Mouse (Mus musculus): ENCODE measurements around the gene Prrx2. TPM values are rescaled to one million over a fixed set of nuclear protein-coding genes. Genes with fewer than 3 reads are reported as not detected.

The Prrx2 gene
- polyA plus RNA-seq, 1 experiment = not detected

DNA sequence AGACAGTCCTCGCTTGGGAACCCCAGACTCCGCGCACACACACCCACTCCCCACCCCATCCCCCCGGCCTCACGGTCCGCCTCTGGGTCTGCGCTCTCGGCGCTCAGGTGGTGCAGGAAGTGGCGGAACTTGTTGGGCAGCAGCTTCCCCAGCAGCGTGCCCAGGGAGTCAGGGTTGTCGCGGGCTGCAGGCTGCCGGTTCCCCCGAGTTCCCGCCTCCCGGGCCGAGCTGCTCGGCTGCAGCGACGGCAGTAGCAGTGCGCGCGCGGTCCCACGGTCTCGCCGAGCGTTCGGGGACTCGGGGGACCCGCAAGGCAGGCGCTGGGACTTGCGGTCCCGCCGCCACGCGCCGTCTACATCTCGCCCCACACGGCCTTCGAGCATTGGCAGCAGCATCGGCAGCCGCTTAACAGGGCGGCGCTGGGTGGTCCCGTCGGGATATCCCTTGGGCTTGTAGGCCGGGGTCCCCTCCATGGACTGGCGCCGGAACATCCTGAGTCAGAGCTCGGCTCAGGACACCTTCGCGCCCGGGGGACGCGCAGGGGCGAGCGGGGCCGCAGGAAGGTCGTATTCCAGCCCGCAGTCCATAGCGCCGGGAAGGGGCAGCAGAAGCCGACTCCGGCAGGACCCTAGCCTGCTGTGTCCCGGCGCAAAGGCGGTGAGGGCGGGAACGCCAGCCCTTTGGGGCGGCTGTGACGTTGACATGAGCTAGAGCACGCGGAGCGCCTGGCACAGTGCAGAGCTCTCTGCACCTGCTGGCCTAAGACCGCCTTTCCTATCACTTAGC is 33.5 kb upstream of the Prrx2 start:
- Histone ChIP-seq H3K4me1 (peaks cover 38% of the 10 kb centered on the region), H3K36me3 (replicated peaks; ENCODE audit: low read length) (no peaks in the 10 kb centered on the region), H3K9me3 (no peaks in the 10 kb centered on the region), H3K4me3 (replicated peaks) (peak overlapping the region; percentile 89), H3K27me3 (replicated peaks) (peaks cover 78% of the 10 kb centered on the region)
- no peak for TF ChIP-seq FLI1 (IDR thresholded peaks at IDR 0.05; ENCODE audit: low read length)
- no peak for TF ChIP-seq GATA1 (IDR thresholded peaks at IDR 0.05; ENCODE audit: borderline replicate concordance, low read length)

GRCm38 (mm10) chr2:30803604-30804003 is 31.2 kb upstream of the Prrx2 start, which contains the start of gene 1700001O22Rik:
Gene 1700001O22Rik (minus strand): TSS chr2:30803661.
- Histone ChIP-seq H3K36me3 (replicated peaks; ENCODE audit: low read length) (no peaks in the 10 kb centered on the region), H3K9me3 (no peaks in the 10 kb centered on the region), H3K4me1 (peaks cover 46% of the 10 kb centered on the region), H3K27me3 (replicated peaks) (peaks cover 56% of the 10 kb centered on the region), H3K4me3 (replicated peaks) (no peak within 1 kb of the TSS)
- TF ChIP-seq FLI1 (IDR thresholded peaks at IDR 0.05; ENCODE audit: low read length) (no peak), GATA1 (IDR thresholded peaks at IDR 0.05; ENCODE audit: borderline replicate concordance, low read length) (no peak)

GRCm38 (mm10) chr2:30805983-30806382 is 28.8 kb upstream of the Prrx2 start:
- H3K4me1 ChIP-seq = peaks cover 60% of the 10 kb centered on the region

GRCm38 (mm10) chr2:30807147-30807647 is 27.6 kb upstream of the Prrx2 start:
- Histone ChIP-seq H3K27me3 (replicated peaks) (peaks cover 20% of the 10 kb centered on the region), H3K36me3 (replicated peaks; ENCODE audit: low read length) (peaks cover 16% of the 10 kb centered on the region), H3K9me3 (no peaks in the 10 kb centered on the region), H3K4me3 (replicated peaks) (peak overlapping the region; percentile 99), H3K4me1 (peaks cover 54% of the 10 kb centered on the region)
- TF ChIP-seq FLI1 (IDR thresholded peaks at IDR 0.05; ENCODE audit: low read length) = no peak
- TF ChIP-seq GATA1 (IDR thresholded peaks at IDR 0.05; ENCODE audit: borderline replicate concordance, low read length) = no peak

More at GRCm38 (mm10) chr2:30805983-30806382, 28.8 kb upstream of the Prrx2 start:
- TF ChIP-seq GATA1 (IDR thresholded peaks at IDR 0.05; ENCODE audit: borderline replicate concordance, low read length) (no peak), FLI1 (IDR thresholded peaks at IDR 0.05; ENCODE audit: low read length) (no peak)
- Histone ChIP-seq H3K27me3 (replicated peaks) (peaks cover 32% of the 10 kb centered on the region), H3K9me3 (no peaks in the 10 kb centered on the region), H3K4me3 (replicated peaks) (no peak overlapping the region), H3K36me3 (replicated peaks; ENCODE audit: low read length) (peaks cover 6% of the 10 kb centered on the region)

DNA sequence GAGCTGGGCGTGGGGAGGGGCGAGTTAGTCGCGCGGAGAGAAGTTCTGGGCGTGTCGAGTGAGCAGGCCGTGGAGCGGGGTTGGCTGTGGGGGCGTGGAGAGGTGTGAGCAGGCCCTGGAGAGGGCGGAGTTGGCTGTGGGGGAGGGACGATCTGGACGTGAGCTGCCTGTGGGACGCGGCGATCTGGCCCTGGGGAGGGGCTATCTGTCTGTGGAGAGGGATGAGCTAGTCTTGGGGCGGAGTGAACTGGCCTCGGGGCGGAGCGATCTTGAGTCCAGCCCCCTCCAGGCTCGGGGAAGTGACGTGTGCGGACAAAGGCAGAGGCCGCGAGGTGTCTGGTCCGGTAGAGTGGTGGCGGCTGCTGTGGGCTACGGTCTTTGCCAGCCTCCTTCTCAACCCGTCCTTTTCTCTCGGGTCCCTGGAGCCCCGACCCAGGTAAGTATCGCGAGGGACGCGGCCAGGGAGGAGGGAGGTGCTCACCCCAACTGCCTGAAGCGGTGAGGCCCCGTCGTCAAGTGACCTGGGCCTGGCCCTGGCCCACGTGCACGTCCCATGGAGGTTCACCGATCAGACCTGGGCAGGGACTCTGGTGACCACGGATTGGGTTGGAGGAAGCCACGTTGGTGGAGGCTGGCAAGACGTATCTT is 27.0 kb upstream of the Prrx2 start, which contains the start of gene Ntmt1:
Ntmt1 (plus strand) TSS at position 179 of the 648 bp plus-strand sequence.
- Histone ChIP-seq H3K9me3 (no peaks in the 10 kb centered on the region), H3K27me3 (replicated peaks) (peaks cover 16% of the 10 kb centered on the region), H3K4me1 (peaks cover 54% of the 10 kb centered on the region), H3K36me3 (replicated peaks; ENCODE audit: low read length) (peaks cover 22% of the 10 kb centered on the region), H3K4me3 (replicated peaks) (peak within 1 kb of the TSS; percentile 99)
- no peak for TF ChIP-seq FLI1 (IDR thresholded peaks at IDR 0.05; ENCODE audit: low read length)
- TF ChIP-seq GATA1 (IDR thresholded peaks at IDR 0.05; ENCODE audit: borderline replicate concordance, low read length) = no peak

- peak overlapping the region; percentile 99 for H3K4me3 ChIP-seq (replicated peaks)
- no peak for TF ChIP-seq GATA1 (IDR thresholded peaks at IDR 0.05; ENCODE audit: borderline replicate concordance, low read length)
- no peak for TF ChIP-seq FLI1 (IDR thresholded peaks at IDR 0.05; ENCODE audit: low read length)
- H3K9me3 ChIP-seq = no peaks in the 10 kb centered on the region
- H3K27me3 ChIP-seq (replicated peaks) = peaks cover 11% of the 10 kb centered on the region
- H3K4me1 ChIP-seq = peaks cover 54% of the 10 kb centered on the region
- peaks cover 27% of the 10 kb centered on the region for H3K36me3 ChIP-seq (replicated peaks; ENCODE audit: low read length)
These were observed 26.5 kb upstream of the Prrx2 start for GRCm38 (mm10) chr2:30808296-30808655.

GRCm38 (mm10) chr2:30809503-30809902 is 25.3 kb upstream of the Prrx2 start:
- H3K36me3 ChIP-seq (replicated peaks; ENCODE audit: low read length) = peaks cover 38% of the 10 kb centered on the region
- peaks cover 1% of the 10 kb centered on the region for H3K27me3 ChIP-seq (replicated peaks)
- H3K4me3 ChIP-seq (replicated peaks) = no peak overlapping the region
- TF ChIP-seq GATA1 (IDR thresholded peaks at IDR 0.05; ENCODE audit: borderline replicate concordance, low read length) (no peak), FLI1 (IDR thresholded peaks at IDR 0.05; ENCODE audit: low read length) (no peak)
- H3K4me1 ChIP-seq = peaks cover 52% of the 10 kb centered on the region
- no peaks in the 10 kb centered on the region for H3K9me3 ChIP-seq

- peak overlapping the region; percentile 38 for H3K4me3 ChIP-seq (replicated peaks)
- H3K27me3 ChIP-seq (replicated peaks) = no peaks in the 10 kb centered on the region
- peaks cover 45% of the 10 kb centered on the region for H3K4me1 ChIP-seq
- TF ChIP-seq FLI1 (IDR thresholded peaks at IDR 0.05; ENCODE audit: low read length) = no peak
- TF ChIP-seq GATA1 (IDR thresholded peaks at IDR 0.05; ENCODE audit: borderline replicate concordance, low read length) = no peak
- H3K9me3 ChIP-seq = no peaks in the 10 kb centered on the region
- peaks cover 49% of the 10 kb centered on the region for H3K36me3 ChIP-seq (replicated peaks; ENCODE audit: low read length)
These were observed 24.2 kb upstream of the Prrx2 start for GRCm38 (mm10) chr2:30810573-30810972.

DNA sequence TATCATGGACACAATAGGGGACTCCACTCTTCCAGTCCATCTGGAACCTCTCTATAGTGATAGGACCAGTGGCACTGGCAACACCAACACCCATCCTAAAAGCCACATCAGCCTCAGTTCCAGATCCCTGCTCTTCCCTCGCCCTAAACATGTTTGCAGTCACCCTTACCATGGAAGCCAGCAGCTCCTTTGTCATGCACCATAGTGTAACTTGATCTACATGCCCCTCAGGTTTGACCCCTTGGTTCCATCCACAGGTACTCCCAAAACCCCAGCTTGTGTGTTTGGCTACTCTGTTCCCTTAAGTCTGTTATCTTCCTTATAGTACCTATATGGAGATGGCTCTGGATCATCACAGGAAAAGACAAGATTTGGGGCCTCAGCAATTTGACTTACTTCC is 18.4 kb upstream of the Prrx2 start:
- Histone ChIP-seq H3K36me3 (replicated peaks; ENCODE audit: low read length) (peaks cover 94% of the 10 kb centered on the region), H3K4me1 (peaks cover 35% of the 10 kb centered on the region), H3K27me3 (replicated peaks) (no peaks in the 10 kb centered on the region), H3K9me3 (0 out of 2 replicates have a peak, but pooled peaks cover 3% of the 10 kb centered on the region), H3K4me3 (replicated peaks) (no peak overlapping the region)
- TF ChIP-seq GATA1 (IDR thresholded peaks at IDR 0.05; ENCODE audit: borderline replicate concordance, low read length) (no peak), FLI1 (IDR thresholded peaks at IDR 0.05; ENCODE audit: low read length) (no peak)

- Histone ChIP-seq H3K4me1 (peaks cover 43% of the 10 kb centered on the region), H3K9me3 (0 out of 2 replicates have a peak, but pooled peaks cover 3% of the 10 kb centered on the region), H3K36me3 (replicated peaks; ENCODE audit: low read length) (peaks cover 96% of the 10 kb centered on the region), H3K27me3 (replicated peaks) (no peaks in the 10 kb centered on the region), H3K4me3 (replicated peaks) (no peak overlapping the region)
- no peak for TF ChIP-seq FLI1 (IDR thresholded peaks at IDR 0.05; ENCODE audit: low read length)
- no peak for TF ChIP-seq GATA1 (IDR thresholded peaks at IDR 0.05; ENCODE audit: borderline replicate concordance, low read length)
These were observed 14.9 kb upstream of the Prrx2 start for GRCm38 (mm10) chr2:30819873-30820272.

All from megakaryocyte, embryonic 14.5 days (primary cell).